Mouse (Mus musculus): ENCODE results near the gene Myo18a.

Gene Myo18a

GRCm38 (mm10) chr11:77872236-77872635, 109.2 kb downstream of the Myo18a start:
- DNase-seq (ENCODE audit: low spot score in 2 of 2): peak; percentile 83 to 90

GRCm38 (mm10) chr11:77872685-77873084, 109.6 kb downstream of the Myo18a start:
- DNase-seq (ENCODE audit: low spot score in 2 of 2): no peak

- no peak for DNase-seq (ENCODE audit: low spot score in 2 of 2)
Observed at GRCm38 (mm10) chr11:77873116-77873515, 110.1 kb downstream of the Myo18a start.

GRCm38 (mm10) chr11:77874685-77875231, 111.7 kb downstream of the Myo18a start:
- DNase-seq (ENCODE audit: low spot score in 2 of 2): peak in 1 of 2 experiments; percentile 42

- no peak for DNase-seq (ENCODE audit: low spot score in 2 of 2)
Observed at GRCm38 (mm10) chr11:77875269-77875668, 112.2 kb downstream of the Myo18a start.

GRCm38 (mm10) chr11:77875847-77876759, 113.1 kb downstream of the Myo18a start:
- no peak for DNase-seq (ENCODE audit: low spot score in 2 of 2)

- peak; percentile 57 to 68 for DNase-seq (ENCODE audit: low spot score in 2 of 2)
Observed at GRCm38 (mm10) chr11:77876760-77877148, 113.7 kb downstream of the Myo18a start.

GRCm38 (mm10) chr11:77884524-77885245, 121.6 kb downstream of the Myo18a start:
- no peak for DNase-seq (ENCODE audit: low spot score in 2 of 2)

GRCm38 (mm10) chr11:77885246-77885575, 122.2 kb downstream of the Myo18a start:
- no peak for DNase-seq (ENCODE audit: low spot score in 2 of 2)

GRCm38 (mm10) chr11:77887373-77887960, 124.4 kb downstream of the Myo18a start:
- DNase-seq (ENCODE audit: low spot score in 2 of 2): peak; percentile 67 to 82

- no peak for DNase-seq (ENCODE audit: low spot score in 2 of 2)
Observed at GRCm38 (mm10) chr11:77888846-77889245, 125.8 kb downstream of the Myo18a start.

- no peak for DNase-seq (ENCODE audit: low spot score in 2 of 2)
Observed at GRCm38 (mm10) chr11:77889484-77889883, 126.4 kb downstream of the Myo18a start.

- DNase-seq (ENCODE audit: low spot score in 2 of 2): no peak
Observed at GRCm38 (mm10) chr11:77890648-77891258, 127.7 kb downstream of the Myo18a start.

GRCm38 (mm10) chr11:77892883-77893282, 129.8 kb downstream of the Myo18a start:
- DNase-seq (ENCODE audit: low spot score in 2 of 2): no peak

GRCm38 (mm10) chr11:77893283-77893682, 130.2 kb downstream of the Myo18a start:
- DNase-seq (ENCODE audit: low spot score in 2 of 2): no peak

GRCm38 (mm10) chr11:77893787-77894718, 131.0 kb downstream of the Myo18a start, which contains the start of gene Pipox:
Pipox (minus strand) TSS chr11:77894096.
- peak; percentile 92 for DNase-seq (ENCODE audit: low spot score in 2 of 2)

GRCm38 (mm10) chr11:77894967-77895366, 131.9 kb downstream of the Myo18a start:
- DNase-seq (ENCODE audit: low spot score in 2 of 2): no peak

- DNase-seq (ENCODE audit: low spot score in 2 of 2): no peak
Observed at GRCm38 (mm10) chr11:77896011-77896410, 133.0 kb downstream of the Myo18a start.

GRCm38 (mm10) chr11:77896480-77896819, 133.4 kb downstream of the Myo18a start:
- DNase-seq (ENCODE audit: low spot score in 2 of 2): no peak

All from right cerebral cortex, postnatal 10 days (tissue).